Mouse (Mus musculus): ENCODE measurements at regions not wholly inside any gene's neighbourhood (a gene's known extent, or its start where the extent isn't known, plus 50 kb on each side); places are given as distances from the start of the nearest gene placed in this dataset.

DNA sequence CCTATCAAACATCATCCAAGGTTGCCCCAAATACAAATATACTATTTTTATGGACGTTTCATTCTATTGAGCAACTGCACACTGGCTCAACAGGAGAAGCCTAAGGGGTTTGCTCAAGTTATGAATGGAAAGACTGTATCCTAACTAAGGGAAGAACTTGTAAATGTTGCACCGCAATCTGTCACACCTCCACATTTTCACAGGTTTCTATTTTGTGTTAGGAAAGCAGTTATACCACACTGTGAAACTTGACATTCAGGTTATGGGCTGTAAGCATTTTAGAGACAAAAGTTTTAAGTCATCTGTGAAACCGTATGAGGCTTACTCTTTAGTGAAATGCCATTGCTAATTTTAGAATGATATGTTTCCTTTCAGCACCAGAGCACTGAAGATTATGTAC lies 693.3 kb downstream of the Epha4 start:
- TF ChIP-seq GATA1 (IDR thresholded peaks at IDR 0.05; ENCODE audit: borderline replicate concordance, low read length): no peak
- no peak for TF ChIP-seq FLI1 (IDR thresholded peaks at IDR 0.05; ENCODE audit: low read length)
